Mouse (Mus musculus) forebrain, embryonic 14.5 days (tissue): ENCODE results near the gene Padi4. TPM values are rescaled to one million over a fixed set of nuclear protein-coding genes. Genes with fewer than 3 reads are reported as not detected.
A peak's percentile ranks its signal among the peaks of the same experiment; 100 is the strongest.

Experiments
- ATAC-seq: fragments of 200-750 bp; cut with Nextera tagmentation; 2 replicates; pipeline ENCODE4 v1.8.0; 2017; ENCODE audit warnings: mild to moderate bottlenecking, moderate library complexity
- DNase-seq: peaks from one replicate; pipeline ENCODE4 v3.0.0-alpha.2; 2015; ENCODE audit warnings: low spot score
- H3K27ac ChIP-seq: fragments of 300-500 bp; sonication (generic); 2 replicates; pipeline ENCODE4 v1.5.1; 2014; ENCODE audit warnings: low read depth, mild to moderate bottlenecking, control low read depth, low read length, moderate library complexity
- H3K27me3 ChIP-seq: fragments of 300-500 bp; sonication (generic); replicated peaks from 2 replicates; pipeline ENCODE4 v1.6.1; 2014; ENCODE audit warnings: low read length, control low read depth, mixed read lengths; ENCODE audit not compliant: control insufficient read depth, insufficient read depth
- H3K36me3 ChIP-seq: fragments of 300-500 bp; sonication (generic); 2 replicates; pipeline ENCODE4 v1.6.1; 2014; ENCODE audit warnings: low read length, control low read depth; ENCODE audit not compliant: control insufficient read depth, insufficient read depth
- H3K4me1 ChIP-seq: fragments of 300-500 bp; sonication (generic); 2 replicates; pipeline ENCODE4 v1.6.1; 2014; ENCODE audit warnings: antibody characterized with exemption, low read length, control low read depth; ENCODE audit not compliant: control insufficient read depth, insufficient read depth
- H3K4me2 ChIP-seq: fragments of 300-500 bp; sonication (generic); 2 replicates; pipeline ENCODE4 v1.6.1; 2014; ENCODE audit warnings: mild to moderate bottlenecking, control low read depth, low read length
- H3K4me3 ChIP-seq: fragments of 300-500 bp; sonication (generic); 2 replicates; pipeline ENCODE4 v1.5.1; 2014; ENCODE audit warnings: low read depth, low read length, control low read depth
- H3K9ac ChIP-seq: fragments of 300-500 bp; sonication (generic); 2 replicates; pipeline ENCODE4 v1.6.1; 2014; ENCODE audit warnings: mild to moderate bottlenecking, low read length, control low read depth, moderate library complexity
- H3K9me3 ChIP-seq: fragments of 300-500 bp; sonication (generic); replicated peaks from 2 replicates; pipeline ENCODE4 v1.6.1; 2016; ENCODE audit warnings: low read length, control low read depth, mixed read lengths; ENCODE audit not compliant: control insufficient read depth
- WGBS: fragments of 180-500 bp; shearing (Covaris S2); extraction: QIAGEN DNeasy Blood & Tissue Kit; methylation state at CpG from one replicate; pipeline ENCODE4 v1.1.7; 2014; 5-methylcytosine and 5-hydroxymethylcytosine counted together
- microRNA-seq: library from miRNA; unstranded; fragments of <30 nt; microRNA quantifications from one replicate; pipeline ENCODE4, GENCODE M21; 2016
- polyA plus RNA-seq: library from polyadenylated mRNA; unstranded; fragments of >200 nt; fragmentation: Nextera tagmentation; extraction: Ambion mirVana; gene quantifications from 2 replicates; pipeline ENCODE4 v1.2.1, GENCODE M21; 2014

The Padi4 gene
- polyA plus RNA-seq, 1 experiment from 2014 or later: not detected

DNA sequence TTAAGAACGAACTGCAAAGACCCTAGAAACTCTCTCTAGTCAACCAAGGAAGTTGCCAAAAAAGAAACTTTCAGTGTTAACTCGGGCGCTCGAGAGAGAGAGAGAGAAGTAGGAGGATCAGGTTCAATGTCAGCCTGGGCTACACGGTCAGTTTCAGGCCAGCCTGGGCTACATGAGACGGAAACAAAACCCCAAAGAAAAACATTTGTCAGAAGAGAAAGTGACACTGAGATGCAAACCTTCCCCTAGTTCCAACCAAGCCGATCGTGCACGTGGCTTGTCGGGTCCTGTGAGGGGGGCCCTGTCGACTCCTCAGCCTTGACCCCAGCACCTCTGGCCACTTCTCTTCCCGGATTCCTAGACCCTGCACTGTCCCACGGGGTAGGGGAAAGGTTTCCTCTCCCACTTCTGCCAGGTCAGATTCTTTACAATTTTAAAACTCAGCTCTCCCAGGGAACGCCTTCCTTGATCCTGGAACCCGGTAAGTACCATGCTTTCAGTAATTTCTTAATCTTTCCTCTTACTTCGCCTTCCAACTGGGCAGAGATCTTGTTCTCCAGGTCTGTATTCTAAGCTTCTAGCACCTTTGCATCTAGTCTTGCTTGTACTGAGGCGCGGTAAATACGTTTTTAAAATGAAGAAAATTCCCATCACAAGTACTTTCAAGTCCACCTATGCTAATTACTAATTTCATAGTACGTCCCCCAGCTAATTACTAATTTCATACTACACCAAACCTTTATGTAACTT is 73.6 kb downstream of the Padi4 start, which contains the start of gene Rcc2:
Rcc2 (plus strand) TSS at position 273 of the 750 bp plus-strand sequence.
- peak within 1 kb of the TSS; percentile 98 for H3K27ac ChIP-seq
- peak within 1 kb of the TSS; percentile 92 for H3K4me3 ChIP-seq
- peaks cover 17% of the 10 kb centered on the region for H3K36me3 ChIP-seq
- ATAC-seq (no peak), DNase-seq (no peak)
- H3K9ac ChIP-seq: peak within 1 kb of the TSS; percentile 96
- 8% methylated on average over 20 of the region's 20 CpGs for WGBS
- peaks cover 11% of the 10 kb centered on the region for H3K27me3 ChIP-seq
- no peaks in the 10 kb centered on the region for H3K9me3 ChIP-seq
- peaks cover 20% of the 10 kb centered on the region for H3K4me1 ChIP-seq
- peak within 1 kb of the TSS; percentile 60 for H3K4me2 ChIP-seq

DNA sequence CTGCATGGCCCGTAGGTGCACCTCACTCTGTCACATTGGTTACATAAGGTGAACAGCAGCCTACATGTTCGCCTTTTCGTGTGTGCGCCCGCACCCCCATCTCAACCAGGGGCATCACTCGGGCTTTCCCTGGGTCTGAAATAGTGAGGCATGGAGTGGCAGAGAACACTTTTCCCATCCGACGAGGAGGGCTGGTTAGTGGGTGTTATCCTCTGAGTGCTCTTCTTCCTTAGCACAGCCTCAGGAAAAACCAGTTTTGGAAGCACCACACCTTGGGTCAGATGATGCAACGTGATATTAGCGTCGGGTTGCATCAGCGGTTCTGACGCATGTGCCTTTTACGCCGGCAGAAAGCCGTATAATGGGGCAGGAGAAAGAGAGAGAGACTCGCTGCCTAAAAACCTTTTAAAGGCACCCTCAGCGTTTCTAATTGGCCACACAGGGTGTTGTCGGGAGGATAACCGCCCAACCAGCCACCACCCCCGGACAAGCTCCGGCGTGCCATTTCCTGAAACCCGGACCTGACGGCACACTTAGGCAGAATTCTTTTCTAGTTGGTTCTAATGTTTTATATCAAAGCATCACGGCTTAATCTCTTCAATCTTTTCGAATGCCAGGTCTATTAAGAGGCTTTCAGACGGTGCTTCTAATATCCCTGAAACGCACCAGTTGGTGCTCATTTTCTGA is 74.5 kb downstream of the Padi4 start:
- no peak overlapping the region for H3K27ac ChIP-seq

More for the DNA sequence above, 74.5 kb downstream of the Padi4 start:
- Histone ChIP-seq H3K9ac (peak overlapping the region; percentile 46; the same call in 1 of the 2 replicates), H3K4me1 (peaks cover 17% of the 10 kb centered on the region), H3K27me3 (peaks cover 11% of the 10 kb centered on the region), H3K4me2 (peak overlapping the region; percentile 60), H3K36me3 (peaks cover 9% of the 10 kb centered on the region), H3K9me3 (no peaks in the 10 kb centered on the region), H3K4me3 (peak overlapping the region; percentile 24)
- no peak for ATAC-seq
- 4% methylated on average over 29 of the region's 29 CpGs for WGBS
- DNase-seq: peak; percentile 66

Small RNAs within 50 kb of the gene (microRNA-seq; reads per million reads assigned to microRNA genes)
- gene Gm25951: not detected

Other genes starting within 250 kb of the Padi4 start
- gene Arhgef10l, start 108.2 kb downstream of the Padi4 start, polyA plus RNA-seq: 15.0 and 17.7 TPM in 2 replicates
- 23.1 and 32.8 TPM in 2 replicates for gene Rcc2, start 73.7 kb downstream of the Padi4 start, polyA plus RNA-seq
- not detected in 2 replicates for gene Padi6, start 31.6 kb downstream of the Padi4 start, polyA plus RNA-seq
- not detected in 2 replicates for gene Padi3, start 36.4 kb upstream of the Padi4 start, polyA plus RNA-seq
- 0.05 TPM in 1 of 2 replicates, not detected in the other for gene Padi1, start 71.5 kb upstream of the Padi4 start, polyA plus RNA-seq
- 0.27 and 0.31 TPM in 2 replicates for gene Padi2, start 132.1 kb upstream of the Padi4 start, polyA plus RNA-seq
- gene Sdhb, start 187.0 kb upstream of the Padi4 start, polyA plus RNA-seq: 508 and 541 TPM in 2 replicates
- 79.9 and 110 TPM in 2 replicates for gene Atp13a2, start 212.6 kb upstream of the Padi4 start, polyA plus RNA-seq
- gene Mfap2, start 236.2 kb upstream of the Padi4 start, polyA plus RNA-seq: 255 and 287 TPM in 2 replicates